Mouse (Mus musculus): ENCODE measurements around the gene Rps6kc1.

DNA sequence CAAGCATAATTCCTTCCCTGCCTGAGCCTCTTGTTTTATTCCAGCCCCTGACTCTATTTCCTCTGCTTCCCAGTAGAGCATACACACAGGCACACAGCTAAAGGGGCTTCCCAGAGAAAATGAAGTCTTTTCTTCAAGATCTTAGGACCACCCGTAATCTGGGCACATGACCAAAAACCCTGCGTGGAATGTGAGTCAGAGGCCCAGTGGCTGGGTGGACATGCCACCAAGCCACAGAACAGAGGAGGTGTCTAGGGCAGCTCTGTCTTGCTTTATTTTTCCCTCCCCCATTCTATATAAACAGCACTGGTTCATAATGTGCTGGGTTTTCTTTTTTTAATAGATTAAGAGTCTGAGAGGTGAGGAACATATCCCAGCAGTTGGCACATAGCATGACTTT lies 184.2 kb downstream of the Rps6kc1 start:
- TF ChIP-seq CTCF (IDR thresholded peaks at IDR 0.05; ENCODE audit: low read depth, low read length) (no peak), POLR2A (IDR thresholded peaks at IDR 0.05; ENCODE audit: insufficient read depth, low read length) (no peak)
